Mouse (Mus musculus) layer of hippocampus, adult 9-11 months (tissue): ENCODE results near the gene Pdilt.

ENCODE experiments used
- DNase-seq: peaks from one replicate; pipeline ENCODE4 v3.0.0; 2022

The Pdilt gene

GRCm38 (mm10) chr7:119490041-119490780 lies 33.1 kb downstream of the Pdilt start:
- DNase-seq, result no peak

DNA sequence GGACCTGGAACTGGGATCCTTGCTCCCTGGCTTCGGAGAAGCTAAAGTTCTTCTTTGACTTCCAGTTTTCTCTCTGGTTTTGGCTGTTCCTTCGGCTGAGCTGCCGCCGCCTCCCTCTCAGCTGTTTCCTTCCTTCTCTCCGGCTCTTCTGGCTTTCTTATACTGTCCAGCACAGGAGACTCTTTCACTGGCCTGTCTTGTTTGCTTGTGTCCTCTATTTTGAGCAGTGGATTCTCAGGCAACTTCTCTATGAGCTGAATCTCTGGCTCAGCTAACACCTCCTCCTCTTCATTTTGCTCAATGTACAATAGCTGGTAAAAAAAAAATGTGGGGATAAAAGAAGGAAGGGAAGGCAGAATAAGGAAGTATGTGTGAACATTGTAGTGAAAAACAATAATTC lies 36.6 kb downstream of the Pdilt start:
- DNase-seq, result no peak

- DNase-seq, result no peak
Measured at GRCm38 (mm10) chr7:119484154-119484553, 39.1 kb downstream of the Pdilt start.

GRCm38 (mm10) chr7:119479256-119479655 lies 44.0 kb downstream of the Pdilt start, which contains the start of gene Umod:
Gene Umod, minus strand, starts transcription at chr7:119479282.
- DNase-seq, result no peak

DNA sequence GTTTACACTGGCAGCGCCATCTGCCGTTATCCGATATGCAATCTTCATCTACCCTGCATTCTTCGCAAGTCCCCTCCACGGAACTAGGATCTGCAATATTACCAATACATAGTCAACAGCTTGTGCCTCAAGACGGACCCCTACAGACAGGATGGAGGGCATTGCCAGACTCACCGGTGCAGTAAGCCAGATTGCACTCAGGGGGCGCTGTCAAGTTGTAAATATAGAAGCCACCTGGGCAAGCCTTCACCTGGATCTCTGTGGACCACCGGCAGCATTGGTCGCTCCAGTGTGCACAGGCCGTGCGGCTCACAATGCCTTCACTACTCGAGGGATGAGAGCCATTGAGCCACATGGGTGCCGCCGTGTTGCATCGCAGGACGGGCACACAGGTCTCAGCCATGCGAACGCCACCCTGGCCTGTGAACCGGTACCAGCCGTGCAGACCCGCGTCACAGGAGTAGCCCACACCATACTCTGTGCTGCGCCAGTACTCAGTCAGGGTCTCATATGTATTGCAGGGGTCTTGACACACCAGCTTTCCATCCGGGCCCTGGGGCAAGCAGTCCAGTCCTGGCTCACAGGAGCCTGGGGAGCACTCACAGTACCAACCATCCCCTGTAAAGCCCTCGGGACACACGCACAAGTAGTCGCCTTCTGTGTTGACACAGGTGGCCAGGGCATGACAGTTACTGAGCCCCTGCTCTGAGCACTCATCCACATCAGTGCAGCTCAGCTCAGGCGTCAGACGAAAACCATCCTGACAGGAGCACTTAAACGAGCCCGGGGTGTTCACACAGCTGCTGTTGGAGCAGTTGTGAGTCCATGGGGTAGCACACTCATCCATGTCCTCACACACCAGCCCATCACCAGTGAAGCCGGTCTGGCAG lies 46.5 kb downstream of the Pdilt start:
- DNase-seq, result no peak

- no peak for DNase-seq
Measured at GRCm38 (mm10) chr7:119459185-119459584, 64.1 kb downstream of the Pdilt start, which contains the start of gene Gp2. Gene Gp2, minus strand, starts transcription at chr7:119459285.

DNA sequence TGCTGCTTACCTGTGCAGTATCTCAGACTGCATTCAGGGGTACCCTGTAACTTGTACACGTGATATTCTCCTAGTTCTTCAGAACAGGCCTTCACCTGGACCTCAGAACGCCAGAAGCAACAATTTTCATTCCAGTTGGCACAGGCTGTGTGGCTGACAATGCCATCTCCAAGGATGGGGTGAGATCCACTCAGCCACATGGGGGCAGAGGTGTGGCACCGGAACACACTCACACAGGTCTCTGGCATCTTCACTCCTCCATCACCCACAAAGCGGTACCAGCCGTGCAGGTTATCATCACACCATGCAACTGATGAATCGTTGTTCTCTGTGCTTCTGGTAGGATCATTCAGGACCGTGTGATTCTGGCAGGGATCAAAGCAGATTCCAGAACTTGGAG lies 69.1 kb downstream of the Pdilt start:
- no peak for DNase-seq

DNA sequence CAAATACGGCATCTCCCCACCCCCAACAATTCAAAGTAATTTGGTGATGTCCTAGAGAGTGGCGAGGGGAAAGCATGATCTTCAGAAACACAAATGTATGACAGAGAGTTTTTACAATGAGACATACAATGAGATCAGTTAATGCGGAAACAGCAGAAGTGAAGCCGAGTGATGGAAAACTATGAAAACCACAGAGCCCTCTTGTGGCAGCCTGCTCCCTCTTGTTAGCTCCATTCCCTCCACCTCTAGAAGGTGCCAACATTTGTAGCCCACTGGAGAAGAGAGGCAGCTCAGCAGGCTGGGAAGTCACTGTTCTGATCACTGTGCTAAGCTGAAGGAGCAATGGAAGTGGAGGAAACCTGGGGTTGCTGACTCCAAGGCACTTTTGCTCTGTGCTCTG lies 79.4 kb downstream of the Pdilt start:
- DNase-seq, result no peak

- DNase-seq, result no peak
Measured at GRCm38 (mm10) chr7:119441938-119442337, 81.4 kb downstream of the Pdilt start.
